Mouse (Mus musculus): ENCODE measurements around the gene Trim47.

The Trim47 gene

DNA sequence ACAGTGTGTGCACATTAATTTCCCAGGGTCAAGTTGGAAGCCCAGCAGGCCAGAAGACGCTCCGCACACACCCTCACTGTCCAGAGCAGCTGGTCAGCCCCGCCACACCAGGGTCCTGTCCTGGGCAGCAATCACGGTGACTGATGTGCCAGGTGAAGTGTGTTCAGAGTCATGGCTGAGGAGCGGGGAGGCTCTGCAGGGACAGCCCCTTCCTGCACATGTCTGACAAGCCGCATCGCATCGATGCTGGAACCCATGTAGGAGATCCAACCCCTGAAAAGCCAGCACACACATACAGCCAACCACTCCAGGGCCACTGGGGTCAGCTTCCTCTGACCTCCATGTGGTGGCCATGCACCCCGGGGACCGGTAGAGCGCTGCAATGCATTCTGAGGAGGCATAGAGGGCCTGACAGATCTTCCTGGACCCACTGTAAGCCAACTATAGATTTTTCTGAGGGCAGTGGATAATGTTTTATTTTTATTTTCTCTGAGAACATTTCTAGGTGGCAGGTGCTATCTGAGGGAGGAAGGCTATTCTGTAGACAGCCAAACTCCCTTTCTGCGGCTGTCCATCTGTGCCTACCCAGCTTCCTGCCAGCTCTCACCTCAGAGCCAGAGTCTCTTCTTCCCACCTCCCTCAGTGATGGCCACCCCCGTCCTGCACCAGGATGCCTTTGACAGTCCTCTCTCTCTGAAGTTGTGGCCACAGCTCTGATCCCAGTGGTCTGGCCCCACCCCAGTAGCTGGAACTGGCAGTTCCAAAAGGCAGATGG is 65.2 kb downstream of the Trim47 start:
- DNase-seq (ENCODE audit: low spot score): no peak

DNA sequence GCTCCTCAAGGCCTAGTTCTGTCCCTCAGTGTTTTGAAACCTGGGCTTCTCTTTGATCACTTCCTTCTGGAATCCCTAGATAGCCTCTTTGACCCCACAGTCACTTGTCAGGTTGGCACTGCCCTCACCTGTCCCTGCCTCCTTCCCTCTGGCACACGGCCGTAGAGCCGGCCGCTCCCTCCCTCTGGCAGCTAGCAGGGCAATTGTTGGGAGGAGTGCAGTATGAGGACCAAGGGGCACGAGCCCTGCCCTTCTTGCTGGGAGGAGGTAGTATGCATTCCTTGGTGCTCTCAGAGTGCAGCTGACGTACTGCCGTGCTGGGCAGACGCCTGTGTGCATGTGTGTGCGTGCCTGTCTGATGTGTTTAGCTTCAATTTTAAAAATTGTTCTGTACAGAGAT is 66.4 kb downstream of the Trim47 start:
- DNase-seq (ENCODE audit: low spot score): no peak

DNA sequence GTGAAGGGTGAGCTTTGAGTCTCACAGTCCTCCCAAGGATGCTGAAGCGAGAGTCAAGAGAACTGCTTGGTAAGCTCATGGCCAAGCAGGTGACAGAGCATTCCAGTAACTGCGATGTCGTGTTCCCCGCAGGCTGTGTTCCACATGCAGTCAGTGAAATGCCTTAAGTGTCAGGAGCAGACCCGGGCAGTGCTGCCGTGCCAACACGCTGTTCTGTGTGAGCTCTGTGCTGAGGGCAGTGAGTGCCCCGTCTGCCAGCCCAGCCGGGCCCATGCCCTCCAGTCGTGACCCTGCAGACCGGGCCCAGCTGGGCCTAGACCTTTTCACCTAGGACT is 67.4 kb downstream of the Trim47 start:
- no peak for DNase-seq (ENCODE audit: low spot score)

DNA sequence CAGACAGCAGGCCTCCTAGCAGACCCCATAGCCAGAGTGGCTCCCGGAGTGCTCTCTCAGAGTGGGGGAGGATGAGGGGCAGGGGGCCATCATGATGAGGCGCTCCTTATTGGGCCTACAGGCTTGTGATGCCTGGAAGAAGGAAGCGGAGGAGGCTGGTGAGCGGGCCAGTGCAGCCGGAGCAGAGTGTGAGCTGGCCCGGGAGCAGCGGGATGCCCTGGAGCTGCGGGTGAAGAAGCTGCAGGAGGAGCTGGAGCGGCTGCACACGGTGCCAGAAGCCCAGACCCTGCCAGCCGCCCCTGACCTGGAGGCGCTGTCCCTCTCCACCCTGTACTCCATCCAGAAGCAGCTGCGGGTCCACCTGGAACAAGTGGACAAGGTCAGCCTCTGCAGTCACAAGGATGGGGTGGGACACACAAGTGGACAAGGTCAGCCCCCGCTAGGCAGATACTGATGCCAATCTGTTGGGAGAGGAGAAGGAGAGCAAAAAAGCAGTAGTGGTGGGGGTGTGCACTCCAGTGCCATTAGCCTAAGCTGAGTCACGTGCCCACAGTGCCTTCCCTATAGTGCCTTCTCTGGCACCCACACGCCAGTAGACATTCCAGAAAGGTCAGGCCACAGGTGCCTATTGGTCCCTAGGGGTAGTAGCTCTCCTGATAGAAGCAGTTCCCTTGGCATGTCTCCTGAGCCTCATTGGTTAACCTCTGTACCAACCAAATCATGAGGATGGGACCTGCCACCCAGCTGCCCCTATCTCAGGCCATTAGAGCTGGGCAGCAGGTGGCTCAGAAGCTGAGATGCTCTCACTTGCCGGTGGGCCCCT is 67.9 kb downstream of the Trim47 start:
- no peak for DNase-seq (ENCODE audit: low spot score)

DNA sequence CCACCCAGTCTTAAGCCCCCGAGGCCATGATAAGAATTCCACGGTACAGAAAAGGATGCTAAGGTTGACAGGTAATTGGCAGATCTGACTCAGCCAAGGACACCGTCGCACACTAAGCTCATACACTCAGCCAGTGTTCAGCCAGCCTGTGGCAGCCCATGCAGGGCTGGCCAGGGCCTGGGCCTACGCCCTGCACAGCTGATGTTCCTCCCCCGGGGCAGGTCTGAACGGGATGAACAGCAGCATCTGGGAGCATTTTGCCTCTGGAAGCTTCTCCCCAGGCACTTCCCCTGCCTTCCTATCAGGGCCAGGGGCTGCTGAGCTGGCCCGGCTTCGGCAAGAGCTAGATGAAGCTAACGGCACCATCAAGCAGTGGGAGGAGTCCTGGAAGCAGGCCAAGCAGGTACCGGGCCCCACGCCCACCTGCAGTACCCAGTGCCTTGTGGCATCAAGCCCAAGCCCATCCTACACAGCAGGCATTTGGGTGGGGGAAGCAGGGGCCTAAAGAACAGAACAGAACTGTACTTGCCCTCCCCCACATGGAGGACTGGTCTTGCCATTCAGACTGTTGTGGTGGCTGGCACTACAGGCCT is 68.9 kb downstream of the Trim47 start:
- DNase-seq (ENCODE audit: low spot score): no peak

DNA sequence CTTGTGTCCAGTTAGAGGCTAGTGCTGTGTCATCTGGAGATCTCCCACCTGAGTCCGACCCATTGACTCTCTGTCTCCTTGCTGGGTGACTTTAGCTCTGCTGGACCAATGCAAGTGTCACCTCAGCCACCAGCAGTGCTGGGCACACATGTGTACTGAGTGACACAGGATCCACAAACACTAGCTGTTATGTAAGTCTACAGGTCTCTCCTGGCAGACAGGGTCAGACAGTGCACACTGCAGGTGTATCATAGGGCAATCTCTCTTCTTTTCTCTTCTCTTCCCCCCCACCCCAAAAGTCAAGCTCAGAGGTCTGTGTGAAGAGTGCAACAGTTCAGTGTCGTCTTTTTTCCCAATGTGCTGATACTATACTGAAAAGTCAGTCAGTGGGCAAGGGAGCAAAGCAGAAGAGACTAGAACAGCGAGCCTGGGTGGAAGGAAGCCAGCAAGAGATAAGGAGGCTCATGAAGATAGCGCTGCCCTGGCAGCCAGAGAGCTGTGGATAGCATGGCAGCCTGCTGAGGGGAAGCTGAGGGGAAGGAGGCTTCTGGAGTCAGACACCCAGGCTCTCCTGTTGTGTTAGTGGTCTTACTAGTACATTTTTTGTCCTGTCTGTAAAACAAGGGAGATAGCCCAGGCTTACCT is 69.7 kb downstream of the Trim47 start:
- DNase-seq (ENCODE audit: low spot score): peak; percentile 62

DNA sequence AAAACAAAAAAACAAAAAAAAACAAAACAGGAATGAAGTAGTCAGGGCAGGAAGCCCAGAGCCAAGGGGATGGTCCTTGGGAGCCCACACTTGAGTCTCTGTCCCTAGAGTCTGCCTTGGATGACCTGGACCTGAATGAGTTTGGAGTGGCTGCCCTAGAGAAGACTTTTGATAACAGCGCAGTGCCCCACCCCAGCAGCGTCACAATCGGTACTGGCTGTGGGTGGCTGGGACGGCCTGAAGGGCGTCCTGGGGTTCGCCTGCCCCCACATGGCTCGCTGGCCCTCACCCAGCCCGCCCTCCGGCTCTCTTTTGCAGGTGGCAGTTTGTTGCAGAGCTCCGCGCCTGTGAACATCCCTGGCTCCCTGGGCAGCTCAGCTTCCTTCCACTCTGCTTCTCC is 71.1 kb downstream of the Trim47 start:
- DNase-seq (ENCODE audit: low spot score): no peak

Measured in ovary, adult 18-20 months (tissue).